Mouse (Mus musculus): ENCODE data around the gene Spaca3. TPM values are rescaled to one million over a fixed set of nuclear protein-coding genes. Genes with fewer than 3 reads are reported as not detected.

Gene Spaca3
- polyA plus RNA-seq, 1 experiment from 2014 or later: not detected

DNA sequence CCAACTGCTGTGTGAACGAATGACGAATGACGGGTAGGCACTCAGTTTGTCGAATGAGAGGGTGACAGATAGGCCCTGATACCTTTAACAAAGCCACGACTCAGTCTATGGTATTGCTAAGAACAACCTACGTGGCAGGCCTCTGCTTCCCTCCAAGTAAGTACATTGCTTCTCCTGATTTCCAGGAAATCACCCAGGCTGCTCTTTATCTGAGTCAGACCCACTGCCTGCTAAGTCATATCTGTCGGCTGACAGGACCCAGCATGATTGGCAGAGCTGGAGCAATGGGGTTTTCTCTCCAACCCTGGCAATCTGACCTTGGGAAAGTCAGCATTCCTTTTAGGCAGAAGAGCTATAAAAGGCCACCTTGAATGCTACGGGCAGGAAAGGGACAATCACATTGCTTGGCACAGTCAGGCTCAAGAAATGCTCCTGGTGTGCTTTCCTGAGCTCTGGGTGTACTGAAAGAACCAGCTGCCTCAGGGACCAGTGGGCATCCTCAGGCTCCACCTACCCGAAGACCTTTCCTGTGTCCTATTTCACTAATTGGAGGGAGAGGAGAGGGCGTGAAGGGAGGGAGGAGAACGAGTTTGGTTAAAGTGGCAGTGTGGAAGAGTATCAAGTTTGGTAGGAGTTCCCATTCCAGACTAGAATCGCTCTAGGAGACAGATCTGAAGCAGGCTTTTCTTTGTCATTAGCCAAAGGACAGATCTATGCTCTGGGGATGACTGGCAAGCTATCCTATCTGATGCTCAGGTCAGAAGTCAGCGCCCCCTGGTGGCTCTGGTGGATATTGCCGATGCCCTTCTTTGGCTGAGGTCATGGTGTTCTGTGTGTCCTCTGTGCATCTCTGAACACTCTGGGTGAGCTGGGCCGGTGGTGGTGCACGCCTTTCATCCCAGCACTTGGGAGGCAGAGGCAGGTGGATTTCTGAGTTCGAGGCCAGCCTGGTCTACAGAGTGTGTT lies 14.6 kb downstream of the Spaca3 start:
- Histone ChIP-seq H3K27me3 (no peaks in the 10 kb centered on the region), H3K4me1 (no peaks in the 10 kb centered on the region), H3K36me3 (no peaks in the 10 kb centered on the region), H3K9me3 (no peaks in the 10 kb centered on the region), H3K4me3 (no peak overlapping the region), H3K9ac (replicated peaks) (no peak overlapping the region), H3K27ac (replicated peaks) (no peak overlapping the region), H3K4me2 (replicated peaks) (no peak overlapping the region)
- no peak for ATAC-seq (ENCODE audit: low FRiP score, low read depth)
- WGBS: 74% methylated on average over 17 of the region's 17 CpGs

DNA sequence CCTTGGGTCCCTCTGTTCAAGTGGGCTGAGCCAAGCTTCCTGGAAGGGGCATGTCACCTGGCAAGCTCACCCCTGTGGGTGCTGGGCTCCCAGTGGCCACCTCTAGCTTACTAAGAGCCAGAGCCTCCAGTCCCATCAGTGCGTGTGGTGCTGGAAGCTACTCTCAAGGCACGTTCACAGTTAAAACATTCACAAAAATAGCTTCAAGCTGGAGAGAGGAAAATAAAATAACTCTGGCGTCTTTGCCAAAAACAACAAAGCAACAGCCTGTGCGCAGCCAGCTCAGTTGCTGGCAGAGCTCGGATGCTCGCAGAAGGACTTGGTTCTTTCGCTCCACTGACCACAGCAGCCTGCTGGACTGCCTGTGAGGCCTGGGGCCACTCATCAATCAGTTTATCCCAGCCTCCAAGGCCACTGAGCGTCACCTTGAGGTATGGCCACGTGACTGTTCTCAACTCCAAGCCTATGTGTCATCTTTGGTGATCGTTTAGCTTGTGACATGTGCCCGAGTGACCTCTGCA lies 19.0 kb downstream of the Spaca3 start:
- no peaks in the 10 kb centered on the region for H3K4me1 ChIP-seq
- no peaks in the 10 kb centered on the region for H3K27me3 ChIP-seq
- 70% methylated on average over 11 of the region's 11 CpGs for WGBS
- H3K9ac ChIP-seq (replicated peaks): no peak overlapping the region
- H3K27ac ChIP-seq (replicated peaks): no peak overlapping the region
- H3K36me3 ChIP-seq: no peaks in the 10 kb centered on the region
- ATAC-seq (ENCODE audit: low FRiP score, low read depth): no peak
- H3K9me3 ChIP-seq: no peaks in the 10 kb centered on the region
- no peak overlapping the region for H3K4me2 ChIP-seq (replicated peaks)
- no peak overlapping the region for H3K4me3 ChIP-seq

DNA sequence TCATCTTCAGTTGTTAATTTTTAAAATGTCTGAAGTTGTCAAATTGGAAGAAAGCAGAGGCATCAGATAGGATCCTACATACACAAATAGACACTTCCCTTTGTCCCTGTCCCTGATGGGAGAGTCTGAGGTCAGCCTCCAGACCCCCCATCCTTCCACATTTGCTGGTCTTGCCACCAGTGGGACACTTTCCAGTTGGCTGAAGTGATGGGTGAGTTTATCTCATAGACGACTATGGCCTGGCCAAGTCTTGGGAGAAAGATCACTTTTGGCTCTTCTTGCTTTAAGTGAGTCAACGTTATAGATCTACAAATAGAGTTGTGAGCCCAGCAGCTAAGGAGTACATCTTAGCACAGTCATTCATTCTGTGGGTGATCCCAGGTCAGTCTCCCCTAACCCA lies 19.9 kb downstream of the Spaca3 start:
- Histone ChIP-seq H3K9me3 (no peaks in the 10 kb centered on the region), H3K4me3 (no peak overlapping the region), H3K4me1 (no peaks in the 10 kb centered on the region), H3K27ac (replicated peaks) (no peak overlapping the region), H3K36me3 (no peaks in the 10 kb centered on the region), H3K27me3 (no peaks in the 10 kb centered on the region), H3K4me2 (replicated peaks) (no peak overlapping the region), H3K9ac (replicated peaks) (no peak overlapping the region)
- ATAC-seq (ENCODE audit: low FRiP score, low read depth): no peak
- WGBS: 91% methylated on average over 2 of the region's 2 CpGs

DNA sequence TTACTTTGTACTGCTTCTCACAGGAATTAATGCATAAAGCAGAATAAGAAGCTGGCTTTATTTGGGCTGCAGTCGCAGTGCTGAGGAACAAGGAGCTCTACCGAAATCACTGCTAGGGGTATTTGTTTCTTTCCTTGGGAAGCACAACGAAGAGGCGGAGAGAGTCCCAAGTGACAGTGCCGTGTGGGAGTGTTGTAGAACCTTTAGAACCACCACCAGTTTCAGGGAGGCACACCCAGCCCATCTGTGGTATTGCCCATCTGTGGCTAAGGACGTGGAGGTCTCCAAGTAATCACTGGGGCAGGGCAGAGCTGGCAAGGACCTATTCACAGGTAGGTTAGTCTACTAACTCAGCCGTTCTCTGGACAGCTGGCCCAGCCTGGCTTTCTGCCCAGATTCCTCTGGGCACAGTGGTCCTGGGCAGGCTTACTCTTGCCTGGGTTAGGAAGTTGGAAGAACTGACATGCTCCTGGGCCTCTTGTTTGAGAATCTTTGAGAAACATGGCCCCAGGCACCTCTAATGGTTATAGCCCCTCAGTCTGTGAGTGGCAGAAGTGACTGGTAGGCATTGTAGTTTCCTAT lies 24.2 kb downstream of the Spaca3 start:
- Histone ChIP-seq H3K27me3 (0 out of 2 replicates have a peak, but pooled peaks cover 6% of the 10 kb centered on the region), H3K9me3 (no peaks in the 10 kb centered on the region), H3K27ac (replicated peaks) (no peak overlapping the region), H3K4me3 (no peak overlapping the region), H3K36me3 (no peaks in the 10 kb centered on the region), H3K9ac (replicated peaks) (no peak overlapping the region), H3K4me2 (replicated peaks) (no peak overlapping the region), H3K4me1 (no peaks in the 10 kb centered on the region)
- WGBS: 85% methylated on average over 7 of the region's 7 CpGs
- ATAC-seq (ENCODE audit: low FRiP score, low read depth): no peak

DNA sequence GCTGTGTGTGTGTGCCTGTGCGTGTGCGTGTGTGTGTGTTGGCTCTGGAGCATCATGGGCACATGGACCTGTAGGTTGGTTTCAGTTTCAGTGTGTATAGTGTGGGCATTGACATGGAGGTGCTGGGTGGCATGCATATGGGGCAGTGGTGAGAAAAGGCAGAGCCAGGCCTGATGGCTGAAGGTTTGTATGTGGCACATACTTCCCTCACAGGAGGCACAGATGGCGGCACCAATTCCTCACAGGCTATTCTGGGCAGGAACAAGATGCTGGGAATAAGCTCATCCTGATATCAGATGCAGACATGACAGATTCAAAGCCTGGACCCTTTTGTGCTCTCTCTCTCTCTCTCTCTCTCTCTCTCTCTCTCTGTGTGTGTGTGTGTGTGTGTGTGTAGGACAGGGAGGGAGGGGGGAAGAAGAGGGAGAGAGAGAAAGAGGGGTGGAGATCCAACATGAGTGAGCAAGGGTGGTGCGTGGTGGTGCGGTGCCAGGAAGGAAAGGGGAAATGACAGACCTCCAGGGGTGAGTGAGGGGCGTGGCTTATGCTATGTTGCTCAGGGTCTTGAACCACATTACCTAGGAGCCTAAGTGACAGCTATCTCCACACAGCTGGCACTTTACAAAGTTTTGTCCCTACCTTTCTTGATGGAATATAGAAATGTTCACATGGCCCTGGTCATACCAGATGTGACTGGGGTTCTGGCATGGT lies 26.5 kb downstream of the Spaca3 start:
- Histone ChIP-seq H3K9me3 (no peaks in the 10 kb centered on the region), H3K27me3 (peaks cover 7% of the 10 kb centered on the region; the same call in 1 of the 2 replicates), H3K9ac (replicated peaks) (no peak overlapping the region), H3K27ac (replicated peaks) (no peak overlapping the region), H3K4me1 (peaks cover 4% of the 10 kb centered on the region; the same call in 1 of the 2 replicates), H3K4me3 (no peak overlapping the region), H3K36me3 (no peaks in the 10 kb centered on the region), H3K4me2 (replicated peaks) (no peak overlapping the region)
- no peak for ATAC-seq (ENCODE audit: low FRiP score, low read depth)
- 86% methylated on average over 6 of the region's 6 CpGs for WGBS

DNA sequence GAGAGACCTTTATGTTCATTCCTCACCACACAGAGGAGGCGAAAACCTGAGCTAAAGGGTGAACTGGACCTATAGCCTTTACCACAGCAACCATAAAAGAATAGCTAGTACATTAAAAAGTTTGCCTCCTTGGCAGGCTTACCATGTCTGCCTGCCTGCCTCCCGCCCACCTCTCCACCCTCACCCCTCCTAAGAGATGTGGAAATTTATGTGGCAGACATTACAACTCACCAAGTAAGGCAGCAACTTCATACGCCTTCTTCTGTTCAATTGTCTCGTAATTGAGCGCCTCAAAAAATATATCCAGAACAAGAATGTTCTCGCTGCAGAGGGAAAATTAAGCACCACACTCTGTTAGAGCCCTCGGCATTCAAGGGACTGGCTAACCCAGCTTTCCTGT lies 28.2 kb downstream of the Spaca3 start:
- Histone ChIP-seq H3K4me1 (peaks cover 4% of the 10 kb centered on the region; the same call in 1 of the 2 replicates), H3K27me3 (peaks cover 13% of the 10 kb centered on the region; the same call in 1 of the 2 replicates), H3K27ac (replicated peaks) (no peak overlapping the region), H3K4me3 (no peak overlapping the region), H3K9ac (replicated peaks) (no peak overlapping the region), H3K9me3 (no peaks in the 10 kb centered on the region), H3K4me2 (replicated peaks) (no peak overlapping the region), H3K36me3 (no peaks in the 10 kb centered on the region)
- 84% methylated on average over 7 of the region's 7 CpGs for WGBS
- no peak for ATAC-seq (ENCODE audit: low FRiP score, low read depth)

DNA sequence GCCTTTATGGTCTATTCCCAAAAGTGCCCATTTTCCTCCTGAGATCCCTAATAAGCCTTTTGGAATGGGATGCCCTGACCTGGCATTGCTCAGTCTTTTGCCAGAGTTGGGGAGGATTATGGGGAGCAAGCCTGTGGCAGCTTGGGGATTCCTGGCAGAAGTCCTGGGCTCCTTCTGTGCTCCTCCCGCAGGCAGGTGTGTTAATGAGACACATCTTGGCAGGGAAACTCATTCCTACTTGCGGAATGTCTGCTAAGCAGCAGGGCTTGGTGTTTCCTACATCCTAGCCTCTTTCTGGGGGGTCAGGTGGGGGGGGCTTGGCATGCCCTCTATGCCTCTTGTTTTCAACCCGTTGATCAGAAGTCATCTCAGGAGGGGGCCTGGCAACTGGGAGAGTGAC lies 28.9 kb downstream of the Spaca3 start:
- WGBS: 69% methylated on average over 3 of the region's 3 CpGs
- H3K27ac ChIP-seq (replicated peaks): no peak overlapping the region

DNA sequence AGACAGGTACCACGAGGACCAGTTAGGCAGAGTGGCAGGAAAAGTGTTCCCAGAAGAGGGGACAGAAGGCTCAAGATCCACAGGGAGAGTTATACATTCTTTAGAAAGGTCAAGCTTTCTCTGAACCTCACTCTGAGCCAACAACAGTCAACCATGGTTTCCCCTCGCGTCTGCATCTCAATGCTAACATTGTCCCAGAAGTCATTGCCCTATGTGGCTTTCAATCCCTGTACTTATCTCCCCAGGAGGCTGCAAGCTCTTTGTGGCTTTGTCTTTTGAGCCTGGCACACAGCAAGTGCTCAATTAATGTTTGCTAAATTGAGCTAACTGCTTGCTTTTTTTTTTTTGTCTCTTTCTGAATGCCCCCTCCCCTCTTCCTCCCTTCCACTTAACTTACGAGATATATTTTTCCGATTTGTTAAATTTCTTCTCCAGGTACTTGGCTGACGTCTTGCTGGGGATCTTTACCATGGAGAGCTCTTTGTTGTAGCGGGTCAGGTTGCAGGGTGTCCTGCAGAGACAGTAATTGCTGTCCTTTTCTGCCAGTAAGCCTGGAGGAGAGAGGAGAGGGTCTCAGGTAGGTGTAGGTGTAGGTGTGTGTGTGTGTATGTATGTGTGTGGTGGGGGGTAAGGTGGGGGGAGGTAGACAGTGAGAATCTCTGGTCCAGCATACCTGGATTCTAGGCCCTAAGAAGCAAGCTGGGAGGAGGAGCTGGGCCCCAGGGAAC lies 31.3 kb downstream of the Spaca3 start:
- 6% methylated on average over 7 of the region's 7 CpGs for WGBS
- no peak for ATAC-seq (ENCODE audit: low FRiP score, low read depth)
- H3K36me3 ChIP-seq: no peaks in the 10 kb centered on the region
- no peak overlapping the region for H3K9ac ChIP-seq (replicated peaks)
- H3K4me1 ChIP-seq: peaks cover 4% of the 10 kb centered on the region; the same call in 1 of the 2 replicates
- H3K9me3 ChIP-seq: no peaks in the 10 kb centered on the region
- no peak overlapping the region for H3K4me3 ChIP-seq
- H3K27ac ChIP-seq (replicated peaks): no peak overlapping the region
- H3K27me3 ChIP-seq: peaks cover 22% of the 10 kb centered on the region; the same call in 1 of the 2 replicates
- H3K4me2 ChIP-seq (replicated peaks): no peak overlapping the region

More for the DNA sequence above, 28.9 kb downstream of the Spaca3 start:
- peaks cover 4% of the 10 kb centered on the region; the same call in 1 of the 2 replicates for H3K4me1 ChIP-seq
- H3K4me3 ChIP-seq: no peak overlapping the region
- ATAC-seq (ENCODE audit: low FRiP score, low read depth): no peak
- H3K4me2 ChIP-seq (replicated peaks): no peak overlapping the region
- peaks cover 20% of the 10 kb centered on the region; the same call in 1 of the 2 replicates for H3K27me3 ChIP-seq
- H3K9ac ChIP-seq (replicated peaks): no peak overlapping the region
- no peaks in the 10 kb centered on the region for H3K36me3 ChIP-seq
- H3K9me3 ChIP-seq: no peaks in the 10 kb centered on the region

DNA sequence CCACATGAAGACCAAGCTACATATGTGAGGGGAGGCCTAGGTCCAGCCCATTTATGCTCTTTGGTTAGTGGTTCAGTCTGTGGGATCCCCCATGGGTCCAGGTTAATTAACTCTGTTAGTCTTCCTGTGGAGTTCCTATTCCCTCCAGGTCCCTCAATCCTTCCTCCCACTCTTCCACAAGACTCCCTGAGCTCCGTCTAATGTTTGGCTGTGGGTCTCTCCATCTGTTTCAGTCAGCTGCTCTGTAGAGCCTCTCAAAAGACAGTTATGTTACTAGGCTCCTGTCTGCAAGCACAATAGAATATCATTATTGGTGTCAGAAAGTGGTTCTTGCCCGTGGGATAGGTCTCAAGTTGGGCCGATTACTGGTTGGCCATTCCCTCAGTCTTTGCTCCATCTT lies 37.7 kb downstream of the Spaca3 start:
- Histone ChIP-seq H3K36me3 (no peaks in the 10 kb centered on the region), H3K9ac (replicated peaks) (no peak overlapping the region), H3K27ac (replicated peaks) (no peak overlapping the region), H3K9me3 (no peaks in the 10 kb centered on the region), H3K4me3 (no peak overlapping the region), H3K4me1 (no peaks in the 10 kb centered on the region), H3K27me3 (peaks cover 14% of the 10 kb centered on the region; the same call in 1 of the 2 replicates), H3K4me2 (replicated peaks) (no peak overlapping the region)
- ATAC-seq (ENCODE audit: low FRiP score, low read depth): no peak
- WGBS: 94% methylated on average over 3 of the region's 3 CpGs

DNA sequence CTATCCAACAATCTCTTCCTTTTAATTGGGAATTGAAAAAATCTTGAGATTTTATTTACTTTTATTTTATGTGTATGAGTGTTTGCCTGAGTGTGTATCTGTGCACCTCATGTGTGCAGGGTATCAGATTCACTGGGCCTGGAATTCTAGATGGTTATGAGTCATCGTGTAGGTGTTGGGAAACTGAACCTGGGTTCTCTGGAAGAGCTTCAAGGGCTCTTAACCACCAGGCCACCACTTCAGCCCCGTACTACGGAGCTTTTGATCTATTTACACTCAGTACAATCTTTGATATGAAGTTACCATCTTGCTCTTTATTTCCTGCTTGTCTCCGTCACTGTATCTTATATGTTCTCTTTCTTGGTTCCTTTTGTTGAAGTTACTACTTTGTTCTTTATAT lies 42.4 kb downstream of the Spaca3 start:
- no peaks in the 10 kb centered on the region for H3K9me3 ChIP-seq
- 89% methylated on average over 4 of the region's 4 CpGs for WGBS
- no peak for ATAC-seq (ENCODE audit: low FRiP score, low read depth)
- H3K27me3 ChIP-seq: no peaks in the 10 kb centered on the region
- no peak overlapping the region for H3K4me2 ChIP-seq (replicated peaks)
- H3K4me3 ChIP-seq: no peak overlapping the region
- no peak overlapping the region for H3K9ac ChIP-seq (replicated peaks)
- no peak overlapping the region for H3K27ac ChIP-seq (replicated peaks)
- H3K4me1 ChIP-seq: no peaks in the 10 kb centered on the region
- no peaks in the 10 kb centered on the region for H3K36me3 ChIP-seq

DNA sequence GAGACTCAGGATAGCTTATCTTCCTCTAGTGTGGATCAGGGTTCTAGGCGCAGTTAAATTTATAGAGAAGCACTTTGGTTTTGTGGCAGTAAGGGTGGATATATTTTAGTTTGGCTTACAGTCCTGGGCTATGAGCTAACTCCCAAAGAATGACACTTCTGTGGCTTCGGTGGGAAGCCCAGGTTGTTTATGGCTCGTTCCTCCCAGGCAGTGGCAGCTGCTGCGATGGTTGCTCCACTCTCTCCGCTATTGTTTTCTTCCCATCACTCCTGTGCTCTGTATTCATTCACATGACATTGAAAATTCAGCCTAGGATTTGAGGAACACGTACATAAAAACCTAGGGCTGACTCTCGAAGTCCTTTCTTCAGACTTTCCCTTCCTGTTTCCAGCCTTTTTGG lies 44.5 kb downstream of the Spaca3 start:
- WGBS: 78% methylated on average over 7 of the region's 7 CpGs

More for the DNA sequence above, 44.5 kb downstream of the Spaca3 start:
- H3K4me1 ChIP-seq: no peaks in the 10 kb centered on the region
- no peak overlapping the region for H3K4me2 ChIP-seq (replicated peaks)
- H3K27ac ChIP-seq (replicated peaks): no peak overlapping the region
- no peak overlapping the region for H3K9ac ChIP-seq (replicated peaks)
- H3K27me3 ChIP-seq: no peaks in the 10 kb centered on the region
- H3K36me3 ChIP-seq: no peaks in the 10 kb centered on the region
- ATAC-seq (ENCODE audit: low FRiP score, low read depth): no peak
- no peak overlapping the region for H3K4me3 ChIP-seq
- no peaks in the 10 kb centered on the region for H3K9me3 ChIP-seq
